Mouse (Mus musculus): ENCODE measurements around the gene Ap2a1.
"Not testable (repeated sequence)": the region's sequence is repeated elsewhere in the genome, so short reads cannot be mapped to it uniquely, and the experiment has no call there.

The Ap2a1 gene

GRCm38 (mm10) chr7:44895206-44895592 is 34.1 kb downstream of the Ap2a1 start:
- no peak for DNase-seq (ENCODE audit: low read depth, low spot score)

GRCm38 (mm10) chr7:44894175-44894574 is 35.1 kb downstream of the Ap2a1 start:
- DNase-seq (ENCODE audit: low read depth, low spot score): no peak

- DNase-seq (ENCODE audit: low read depth, low spot score): no peak
Observed at GRCm38 (mm10) chr7:44893197-44893596, 36.1 kb downstream of the Ap2a1 start.

GRCm38 (mm10) chr7:44892276-44892921 is 36.9 kb downstream of the Ap2a1 start, which contains the start of gene Med25:
Med25 (minus strand) TSS chr7:44892712.
- DNase-seq (ENCODE audit: low read depth, low spot score): peak; percentile 94

GRCm38 (mm10) chr7:44891611-44892010 is 37.7 kb downstream of the Ap2a1 start:
- DNase-seq (ENCODE audit: low read depth, low spot score): peak; percentile 36

- no peak for DNase-seq (ENCODE audit: low read depth, low spot score)
Observed at GRCm38 (mm10) chr7:44890737-44891136, 38.6 kb downstream of the Ap2a1 start.

GRCm38 (mm10) chr7:44890180-44890579 is 39.1 kb downstream of the Ap2a1 start:
- DNase-seq (ENCODE audit: low read depth, low spot score): no peak

GRCm38 (mm10) chr7:44888256-44889105 is 40.8 kb downstream of the Ap2a1 start:
- no peak for DNase-seq (ENCODE audit: low read depth, low spot score)

GRCm38 (mm10) chr7:44886964-44887363 is 42.3 kb downstream of the Ap2a1 start:
- no peak for DNase-seq (ENCODE audit: low read depth, low spot score)

GRCm38 (mm10) chr7:44884637-44885036 is 44.7 kb downstream of the Ap2a1 start:
- no peak for DNase-seq (ENCODE audit: low read depth, low spot score)

- no peak for DNase-seq (ENCODE audit: low read depth, low spot score)
Observed at GRCm38 (mm10) chr7:44883036-44883435, 46.3 kb downstream of the Ap2a1 start.

- no peak for DNase-seq (ENCODE audit: low read depth, low spot score)
Observed at GRCm38 (mm10) chr7:44877833-44878232, 51.5 kb downstream of the Ap2a1 start.

- not testable (repeated sequence) for DNase-seq (ENCODE audit: low read depth, low spot score)
Observed at GRCm38 (mm10) chr7:44871774-44872173, 57.5 kb downstream of the Ap2a1 start.

- DNase-seq (ENCODE audit: low read depth, low spot score): no peak
Observed at GRCm38 (mm10) chr7:44871181-44871580, 58.1 kb downstream of the Ap2a1 start.

GRCm38 (mm10) chr7:44870614-44871013 is 58.7 kb downstream of the Ap2a1 start:
- DNase-seq (ENCODE audit: low read depth, low spot score): no peak

- DNase-seq (ENCODE audit: low read depth, low spot score): peak; percentile 85
Observed at GRCm38 (mm10) chr7:44869697-44870528, 59.4 kb downstream of the Ap2a1 start, which contains the start of gene Ptov1. Ptov1 (minus strand) TSS chr7:44869788.

GRCm38 (mm10) chr7:44868919-44869696 is 60.2 kb downstream of the Ap2a1 start:
- peak; percentile 64 for DNase-seq (ENCODE audit: low read depth, low spot score)

GRCm38 (mm10) chr7:44868465-44868864 is 60.8 kb downstream of the Ap2a1 start:
- no peak for DNase-seq (ENCODE audit: low read depth, low spot score)

GRCm38 (mm10) chr7:44867802-44868201 is 61.5 kb downstream of the Ap2a1 start:
- no peak for DNase-seq (ENCODE audit: low read depth, low spot score)

GRCm38 (mm10) chr7:44867010-44867702 is 62.1 kb downstream of the Ap2a1 start:
- DNase-seq (ENCODE audit: low read depth, low spot score): no peak

Data from CD4-positive, CD25-positive, alpha-beta regulatory T cell, adult 2 months (primary cell).